Mouse (Mus musculus) layer of hippocampus, adult 8-10 months (tissue): Measurements from ENCODE around the gene Fpr1. TPM values are rescaled to one million over a fixed set of nuclear protein-coding genes. Genes with fewer than 3 reads are reported as not detected.
A peak's percentile ranks its signal among the peaks of the same experiment; 100 is the strongest.
"Not testable (repeated sequence)": the region's sequence is repeated elsewhere in the genome, so short reads cannot be mapped to it uniquely, and the experiment has no call there.

Experiments used
- DNase-seq, 2 experiments: peaks; one replicate each; pipeline ENCODE4 v3.0.0; 2022; ENCODE audit warnings: low spot score in 2 of 2
- total RNA-seq, 4 experiments: library from RNA; stranded (reverse); gene quantifications; 2 replicates each; pipeline ENCODE4 v1.2.4; 2022

Fpr1 gene
- total RNA-seq, 4 experiments from 2014 or later = not detected

GRCm38 (mm10) chr17:17849906-17850712 lies 33.6 kb downstream of the Fpr1 start:
- peak in 1 of 2 experiments; percentile 23 for DNase-seq

DNA sequence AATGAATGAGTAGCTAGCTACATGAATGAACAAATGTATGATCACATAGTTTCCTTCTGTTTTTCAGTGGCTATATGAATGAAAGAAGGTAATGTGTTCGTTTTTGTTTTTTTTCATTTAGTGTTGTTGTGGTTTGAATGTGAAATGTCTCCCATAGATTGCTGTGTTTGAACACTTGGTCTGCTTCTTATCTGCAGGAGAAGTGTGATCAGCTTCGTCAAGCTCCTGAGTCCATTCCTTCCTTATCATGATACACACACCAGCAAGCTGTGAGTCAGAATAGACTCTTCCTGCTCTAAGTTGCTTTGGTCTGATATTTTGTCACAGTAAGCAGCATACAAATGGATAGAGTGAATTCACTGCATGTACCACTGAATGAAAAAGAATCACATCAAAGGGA lies 34.8 kb downstream of the Fpr1 start:
- no peak for DNase-seq

- DNase-seq = peak in 1 of 2 experiments; percentile 30
Measured at GRCm38 (mm10) chr17:17845187-17846027, 38.3 kb downstream of the Fpr1 start.

- DNase-seq = not testable (repeated sequence)
Measured at GRCm38 (mm10) chr17:17844606-17845005, 39.1 kb downstream of the Fpr1 start.

- no peak for DNase-seq
Measured at GRCm38 (mm10) chr17:17843534-17844261, 40.0 kb downstream of the Fpr1 start.

GRCm38 (mm10) chr17:17840796-17841195 lies 42.9 kb downstream of the Fpr1 start:
- DNase-seq = no peak

- no peak for DNase-seq
Measured at GRCm38 (mm10) chr17:17839276-17839675, 44.5 kb downstream of the Fpr1 start.

- peak; percentile 96 to 97 for DNase-seq
Measured at GRCm38 (mm10) chr17:17837919-17838701, 45.6 kb downstream of the Fpr1 start.

- DNase-seq = no peak
Measured at GRCm38 (mm10) chr17:17837426-17837825, 46.3 kb downstream of the Fpr1 start.

- DNase-seq = no peak
Measured at GRCm38 (mm10) chr17:17836101-17836500, 47.6 kb downstream of the Fpr1 start.

DNA sequence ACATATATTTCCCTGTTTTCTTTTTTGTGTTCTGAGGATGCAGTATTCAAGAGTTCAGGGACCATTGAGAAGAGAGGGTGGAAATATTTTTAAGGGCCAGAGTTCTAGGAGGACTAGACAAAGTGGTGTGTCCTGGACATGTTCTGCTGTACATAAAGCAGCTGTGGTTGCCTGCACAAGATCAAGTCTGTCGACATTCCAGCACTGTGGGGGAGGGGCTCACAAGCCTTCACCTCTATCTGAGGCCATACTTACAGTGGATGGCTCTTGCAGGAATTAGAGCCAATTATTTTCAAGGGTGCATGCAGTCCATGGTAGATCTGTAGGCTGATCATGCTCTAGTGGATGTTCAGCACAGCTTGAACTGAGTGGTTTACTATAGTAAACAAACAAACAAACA lies 48.8 kb downstream of the Fpr1 start:
- DNase-seq = no peak

- no peak for DNase-seq
Measured at GRCm38 (mm10) chr17:17830731-17831130, 53.0 kb downstream of the Fpr1 start.

DNA sequence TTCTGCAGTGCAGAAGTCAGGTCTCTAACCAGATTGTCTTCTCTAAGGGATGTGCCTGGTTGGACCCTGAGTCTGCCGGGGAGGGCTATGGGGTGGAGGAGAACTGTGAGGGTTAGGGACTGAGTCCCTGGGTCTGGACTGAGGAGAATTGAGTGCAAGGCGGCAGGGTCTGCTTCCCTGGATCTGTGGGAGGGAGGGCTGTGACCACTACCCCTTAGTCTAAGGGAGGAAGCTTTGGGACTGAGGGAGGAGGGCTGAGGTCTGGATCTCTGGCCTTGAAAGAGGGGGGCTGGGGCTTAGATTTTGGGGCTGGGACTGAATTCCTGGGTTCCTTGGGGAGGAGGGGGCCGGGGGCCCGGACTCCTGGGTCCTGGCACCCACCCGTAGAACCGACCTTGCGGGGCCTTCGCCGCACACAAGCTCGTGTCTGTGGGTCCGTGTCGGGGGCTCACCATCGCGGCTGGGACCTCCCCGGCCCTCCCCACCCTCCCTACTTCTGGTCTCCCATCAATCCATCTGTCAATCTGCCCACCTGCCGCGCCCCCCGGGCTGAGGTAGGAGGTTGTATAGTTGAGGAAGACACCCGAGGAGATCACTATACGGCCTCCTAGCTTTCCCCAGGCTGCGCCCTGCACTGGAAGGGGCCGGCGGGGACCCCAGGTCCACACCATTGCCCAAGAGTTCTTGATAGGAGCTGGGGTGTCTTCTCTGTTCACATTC lies 53.8 kb downstream of the Fpr1 start:
- no peak for DNase-seq

- DNase-seq = no peak
Measured at GRCm38 (mm10) chr17:17829052-17829785, 54.5 kb downstream of the Fpr1 start.

DNA sequence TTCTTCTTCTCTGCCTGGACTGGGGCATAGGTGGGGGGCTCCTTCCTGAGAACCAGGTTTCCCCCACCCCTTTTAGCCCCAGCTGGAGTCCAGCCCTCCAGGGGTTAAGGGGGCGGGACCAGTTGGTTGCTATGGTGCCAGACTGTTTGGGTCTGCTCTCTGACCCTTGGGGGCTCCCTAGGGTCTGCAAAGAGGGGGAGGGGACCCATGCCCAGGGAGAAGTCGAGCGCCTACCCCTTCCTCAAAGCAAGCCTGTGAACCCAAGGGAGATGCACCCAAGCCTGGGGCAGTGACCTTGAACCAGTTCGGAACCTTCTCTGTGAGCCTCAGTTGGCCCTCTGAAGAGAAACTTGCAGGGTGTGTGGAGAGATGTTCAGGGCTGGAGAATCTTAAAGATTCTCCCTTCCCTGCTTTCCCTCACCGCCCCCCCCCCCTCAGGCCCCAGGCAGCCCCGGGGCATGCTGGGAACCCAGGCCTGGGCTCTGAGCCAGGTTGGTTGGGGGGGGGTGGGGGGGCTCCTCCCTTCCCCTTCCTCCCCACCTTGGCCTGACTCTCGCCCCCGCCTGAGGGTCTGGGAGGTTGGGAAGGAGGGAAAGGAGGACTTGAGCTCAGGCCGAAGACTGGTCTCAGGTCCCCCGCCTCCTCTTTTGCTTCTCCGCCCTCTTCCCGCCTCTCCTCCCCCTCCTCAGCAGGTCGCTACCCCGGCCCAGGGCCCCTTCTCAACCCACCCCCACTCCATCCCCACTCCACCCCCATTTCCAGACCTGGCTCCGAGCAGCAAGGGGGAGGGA lies 55.4 kb downstream of the Fpr1 start:
- DNase-seq = peak; percentile 25 to 47

DNA sequence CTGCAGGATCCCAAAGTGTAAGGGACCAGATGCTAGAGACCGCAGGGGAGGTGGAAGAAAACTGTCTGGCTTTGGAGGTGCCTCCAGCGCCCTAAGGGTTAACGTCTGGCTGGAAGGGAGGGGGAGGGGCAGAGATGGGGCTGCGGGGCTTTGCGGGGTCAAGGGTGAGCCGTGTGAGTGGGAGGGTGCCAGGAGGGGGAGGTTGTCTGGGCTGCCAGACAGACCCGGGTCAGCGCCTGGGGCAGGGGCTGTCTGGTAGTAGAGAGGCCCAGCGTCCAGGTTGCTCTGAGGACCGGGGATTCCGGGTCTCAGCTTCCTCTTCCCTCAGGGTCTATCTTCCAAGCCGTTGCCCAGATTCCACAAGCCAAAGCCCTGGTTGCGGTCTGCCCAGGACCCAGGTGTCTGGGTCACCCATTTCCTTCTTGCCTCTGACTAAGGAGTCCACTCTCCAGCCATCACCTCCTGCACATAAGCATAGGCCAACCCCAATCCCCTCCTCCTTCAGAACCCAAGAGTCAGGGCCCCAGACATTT lies 56.0 kb downstream of the Fpr1 start:
- DNase-seq = peak; percentile 42 to 51

DNA sequence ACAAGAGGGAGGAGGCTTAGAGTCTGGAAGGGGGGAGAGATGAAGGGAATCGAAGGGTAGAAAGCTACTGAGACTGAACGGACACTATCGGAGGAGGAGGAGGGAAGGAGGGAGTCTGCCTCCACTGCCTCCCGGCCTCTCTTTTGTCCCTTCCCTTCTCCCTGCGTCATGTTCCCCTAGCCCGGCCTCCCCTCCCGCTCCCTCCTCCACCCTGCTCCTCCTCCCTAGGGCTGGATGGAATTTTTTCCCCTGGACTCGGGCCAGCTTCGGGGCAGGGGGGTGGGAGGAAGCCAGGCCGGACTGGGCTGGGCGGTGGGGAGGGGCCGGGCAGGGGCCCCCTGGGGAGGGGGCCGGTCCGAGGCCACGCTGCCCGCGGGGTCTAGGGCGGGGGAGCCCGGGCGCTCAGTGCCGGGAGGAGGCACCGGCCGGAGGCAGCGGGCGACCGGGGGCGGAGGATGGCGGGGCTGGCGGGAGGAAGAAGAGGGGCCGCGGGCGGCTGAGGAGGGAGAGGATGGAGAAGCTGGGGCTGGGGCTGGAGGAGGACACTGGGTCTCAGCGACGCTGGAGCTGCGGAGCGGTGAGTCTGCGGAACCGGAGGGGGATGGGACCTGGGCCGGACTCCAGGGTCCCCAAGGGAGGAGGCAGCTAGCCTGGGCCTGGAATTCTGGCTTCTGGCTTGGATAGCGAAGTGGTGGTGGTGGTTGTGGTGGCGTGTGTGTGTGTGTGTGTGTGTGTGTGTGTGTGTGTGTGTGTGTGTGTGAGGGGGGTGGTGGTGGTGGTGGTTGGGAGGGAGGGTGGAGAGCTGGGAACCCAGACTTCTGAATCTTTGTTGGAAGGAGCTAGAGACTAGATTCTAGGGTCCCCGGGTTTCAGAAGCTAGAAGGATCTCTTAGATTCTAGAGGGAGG lies 56.7 kb downstream of the Fpr1 start, which contains the start of gene Spaca6:
Gene Spaca6 (plus strand): TSS at position 408 of the 907 bp plus-strand sequence.
- DNase-seq = peak; percentile 86 to 90
